Mouse (Mus musculus): ENCODE results near the gene Tmem199. TPM values are rescaled to one million over a fixed set of nuclear protein-coding genes. Genes with fewer than 3 reads are reported as not detected.

Gene Tmem199
- polyA plus RNA-seq, 1 experiment from 2014 or later = 95.5 TPM

GRCm38 (mm10) chr11:78499004-78499403 lies 13.0 kb downstream of the Tmem199 start, which contains the start of gene Vtn:
Gene Vtn (plus strand): TSS chr11:78499091.
- H3K9ac ChIP-seq (ENCODE audit: low read depth, low read length) = peak within 1 kb of the TSS; percentile 86
- H3K36me3 ChIP-seq (ENCODE audit: control insufficient read depth, insufficient read depth, low read length) = no peaks in the 10 kb centered on the region
- peaks cover 15% of the 10 kb centered on the region for H3K4me1 ChIP-seq (ENCODE audit: control insufficient read depth, insufficient read depth, low read depth, low read length)
- H3K27me3 ChIP-seq (replicated peaks; ENCODE audit: control insufficient read depth, insufficient read depth, low read length) = peaks cover 3% of the 10 kb centered on the region; the same call in 1 of the 2 replicates
- H3K4me3 ChIP-seq (ENCODE audit: low read length) = peak within 1 kb of the TSS; percentile 80
- H3K9me3 ChIP-seq (ENCODE audit: control insufficient read depth, low read length) = no peaks in the 10 kb centered on the region
- no peak for ATAC-seq
- peak within 1 kb of the TSS; percentile 73 for H3K4me2 ChIP-seq (ENCODE audit: low read length)
- H3K27ac ChIP-seq (ENCODE audit: low read depth, low read length) = peak within 1 kb of the TSS; percentile 93
- 51% methylated on average over 7 of the region's 7 CpGs for WGBS

- peaks cover 3% of the 10 kb centered on the region; the same call in 1 of the 2 replicates for H3K27me3 ChIP-seq (replicated peaks; ENCODE audit: control insufficient read depth, insufficient read depth, low read length)
- H3K9ac ChIP-seq (ENCODE audit: low read depth, low read length) = peak within 1 kb of the TSS; percentile 86
- peaks cover 15% of the 10 kb centered on the region for H3K4me1 ChIP-seq (ENCODE audit: control insufficient read depth, insufficient read depth, low read depth, low read length)
- no peaks in the 10 kb centered on the region for H3K9me3 ChIP-seq (ENCODE audit: control insufficient read depth, low read length)
- H3K4me2 ChIP-seq (ENCODE audit: low read length) = peak within 1 kb of the TSS; percentile 73
- peak within 1 kb of the TSS; percentile 93 for H3K27ac ChIP-seq (ENCODE audit: low read depth, low read length)
- peak within 1 kb of the TSS; percentile 80 for H3K4me3 ChIP-seq (ENCODE audit: low read length)
- 3% methylated on average over 36 of the region's 36 CpGs for WGBS
- no peaks in the 10 kb centered on the region for H3K36me3 ChIP-seq (ENCODE audit: control insufficient read depth, insufficient read depth, low read length)
- ATAC-seq = peak; percentile 96
These were observed 14.1 kb downstream of the Tmem199 start, which contains the start of gene Sarm1 for GRCm38 (mm10) chr11:78497544-78498522. Gene Sarm1 (minus strand): TSS chr11:78497754.

- Histone ChIP-seq H3K4me1 (ENCODE audit: control insufficient read depth, insufficient read depth, low read depth, low read length) (peaks cover 15% of the 10 kb centered on the region), H3K9ac (ENCODE audit: low read depth, low read length) (peak overlapping the region; percentile 86), H3K27ac (ENCODE audit: low read depth, low read length) (peak overlapping the region; percentile 93), H3K36me3 (ENCODE audit: control insufficient read depth, insufficient read depth, low read length) (no peaks in the 10 kb centered on the region), H3K27me3 (replicated peaks; ENCODE audit: control insufficient read depth, insufficient read depth, low read length) (peaks cover 3% of the 10 kb centered on the region; the same call in 1 of the 2 replicates), H3K4me2 (ENCODE audit: low read length) (peak overlapping the region; percentile 73), H3K9me3 (ENCODE audit: control insufficient read depth, low read length) (no peaks in the 10 kb centered on the region), H3K4me3 (ENCODE audit: low read length) (peak overlapping the region; percentile 80)
- peak; percentile 86 for ATAC-seq
- under 1% methylated on average over 44 of the region's 44 CpGs for WGBS
These were observed 14.9 kb downstream of the Tmem199 start for GRCm38 (mm10) chr11:78497071-78497541.

- 7% methylated on average over 6 of the region's 6 CpGs for WGBS
- H3K4me1 ChIP-seq (ENCODE audit: control insufficient read depth, insufficient read depth, low read depth, low read length) = peaks cover 18% of the 10 kb centered on the region
- H3K9me3 ChIP-seq (ENCODE audit: control insufficient read depth, low read length) = no peaks in the 10 kb centered on the region
- H3K9ac ChIP-seq (ENCODE audit: low read depth, low read length) = peak overlapping the region; percentile 86
- ATAC-seq = no peak
- no peaks in the 10 kb centered on the region for H3K36me3 ChIP-seq (ENCODE audit: control insufficient read depth, insufficient read depth, low read length)
- peak overlapping the region; percentile 73 for H3K4me2 ChIP-seq (ENCODE audit: low read length)
- peak overlapping the region; percentile 80 for H3K4me3 ChIP-seq (ENCODE audit: low read length)
- peak overlapping the region; percentile 93; the same call in 1 of the 2 replicates for H3K27ac ChIP-seq (ENCODE audit: low read depth, low read length)
- peaks cover 3% of the 10 kb centered on the region; the same call in 1 of the 2 replicates for H3K27me3 ChIP-seq (replicated peaks; ENCODE audit: control insufficient read depth, insufficient read depth, low read length)
These were observed 16.1 kb downstream of the Tmem199 start for GRCm38 (mm10) chr11:78495904-78496303.

GRCm38 (mm10) chr11:78490781-78491241 lies 21.2 kb downstream of the Tmem199 start:
- Histone ChIP-seq H3K4me1 (ENCODE audit: control insufficient read depth, insufficient read depth, low read depth, low read length) (peaks cover 13% of the 10 kb centered on the region), H3K27me3 (replicated peaks; ENCODE audit: control insufficient read depth, insufficient read depth, low read length) (no peaks in the 10 kb centered on the region), H3K4me2 (ENCODE audit: low read length) (peak overlapping the region; percentile 47), H3K36me3 (ENCODE audit: control insufficient read depth, insufficient read depth, low read length) (peaks cover 15% of the 10 kb centered on the region), H3K4me3 (ENCODE audit: low read length) (peak overlapping the region; percentile 19), H3K9ac (ENCODE audit: low read depth, low read length) (peak overlapping the region; percentile 20), H3K27ac (ENCODE audit: low read depth, low read length) (no peak overlapping the region), H3K9me3 (ENCODE audit: control insufficient read depth, low read length) (no peaks in the 10 kb centered on the region)
- 9% methylated on average over 48 of the region's 48 CpGs for WGBS
- peak; percentile 80 for ATAC-seq

GRCm38 (mm10) chr11:78488168-78488567 lies 23.8 kb downstream of the Tmem199 start:
- Histone ChIP-seq H3K36me3 (ENCODE audit: control insufficient read depth, insufficient read depth, low read length) (peaks cover 24% of the 10 kb centered on the region), H3K27me3 (replicated peaks; ENCODE audit: control insufficient read depth, insufficient read depth, low read length) (no peaks in the 10 kb centered on the region), H3K9me3 (ENCODE audit: control insufficient read depth, low read length) (no peaks in the 10 kb centered on the region), H3K4me3 (ENCODE audit: low read length) (no peak overlapping the region), H3K4me2 (ENCODE audit: low read length) (no peak overlapping the region), H3K4me1 (ENCODE audit: control insufficient read depth, insufficient read depth, low read depth, low read length) (peaks cover 9% of the 10 kb centered on the region), H3K9ac (ENCODE audit: low read depth, low read length) (no peak overlapping the region), H3K27ac (ENCODE audit: low read depth, low read length) (no peak overlapping the region)
- WGBS = 4% methylated on average over 8 of the region's 8 CpGs
- 0 out of 2 replicates have a peak, but pooled peaks have one; percentile 1 for ATAC-seq

- peaks cover 48% of the 10 kb centered on the region for H3K36me3 ChIP-seq (ENCODE audit: control insufficient read depth, insufficient read depth, low read length)
- H3K9me3 ChIP-seq (ENCODE audit: control insufficient read depth, low read length) = no peaks in the 10 kb centered on the region
- H3K9ac ChIP-seq (ENCODE audit: low read depth, low read length) = no peak overlapping the region
- ATAC-seq = no peak
- H3K27ac ChIP-seq (ENCODE audit: low read depth, low read length) = no peak overlapping the region
- no peak overlapping the region for H3K4me2 ChIP-seq (ENCODE audit: low read length)
- 69% methylated on average over 7 of the region's 7 CpGs for WGBS
- no peaks in the 10 kb centered on the region for H3K27me3 ChIP-seq (replicated peaks; ENCODE audit: control insufficient read depth, insufficient read depth, low read length)
- H3K4me3 ChIP-seq (ENCODE audit: low read length) = no peak overlapping the region
- H3K4me1 ChIP-seq (ENCODE audit: control insufficient read depth, insufficient read depth, low read depth, low read length) = no peaks in the 10 kb centered on the region
These were observed 28.3 kb downstream of the Tmem199 start for GRCm38 (mm10) chr11:78483639-78484038.

GRCm38 (mm10) chr11:78475289-78475688 lies 36.7 kb downstream of the Tmem199 start:
- Histone ChIP-seq H3K27me3 (replicated peaks; ENCODE audit: control insufficient read depth, insufficient read depth, low read length) (no peaks in the 10 kb centered on the region), H3K4me3 (ENCODE audit: low read length) (no peak overlapping the region), H3K27ac (ENCODE audit: low read depth, low read length) (no peak overlapping the region), H3K9me3 (ENCODE audit: control insufficient read depth, low read length) (no peaks in the 10 kb centered on the region), H3K4me2 (ENCODE audit: low read length) (no peak overlapping the region), H3K36me3 (ENCODE audit: control insufficient read depth, insufficient read depth, low read length) (peaks cover 11% of the 10 kb centered on the region), H3K9ac (ENCODE audit: low read depth, low read length) (no peak overlapping the region), H3K4me1 (ENCODE audit: control insufficient read depth, insufficient read depth, low read depth, low read length) (no peaks in the 10 kb centered on the region)
- ATAC-seq = no peak
- 80% methylated on average over 3 of the region's 3 CpGs for WGBS

Measured in hindbrain, embryonic 16.5 days (tissue).